Mouse (Mus musculus) liver, embryonic 14.5 days (tissue): ENCODE data around the gene Rdh9.
"Not testable (repeated sequence)": the region's sequence is repeated elsewhere in the genome, so short reads cannot be mapped to it uniquely, and the experiment has no call there.

Source experiments
- CTCF ChIP-seq: IDR thresholded peaks from 2 replicates; pipeline ENCODE4 v1.5.1; 2016; ENCODE audit warnings: antibody characterized with exemption, low read depth, control low read depth
- EP300 ChIP-seq: IDR thresholded peaks from 2 replicates; pipeline ENCODE4 v1.6.1; 2016; ENCODE audit warnings: antibody characterized with exemption, low read depth

GRCm38 (mm10) chr10:127821806-127822205 is 45.6 kb downstream of the Rdh9 start:
- not testable (repeated sequence) for TF ChIP-seq CTCF, EP300
